Mouse (Mus musculus) adrenal gland, postnatal 36 days (tissue): Measurements from ENCODE around the gene Noxa1. TPM values are rescaled to one million over a fixed set of nuclear protein-coding genes. Genes with fewer than 3 reads are reported as not detected.

Source experiments
- microRNA-seq: library from miRNA; unstranded; fragments of <30 nt; microRNA quantifications from one replicate; pipeline ENCODE4 v1.2.0, GENCODE M21; 2021
- total RNA-seq, 2 experiments: library from RNA; stranded (reverse); gene quantifications; 2 replicates each; pipeline ENCODE4 v1.2.3; 2021

Gene Noxa1
- total RNA-seq, 2 experiments from 2014 or later: not detected

Small RNA genes lying within 50 kb of the gene (microRNA-seq; reads per million reads assigned to microRNA genes)
- gene Gm24328: not detected
- gene Mir7664: not detected

Other genes starting within 250 kb of the Noxa1 start
- 10 to 100 TPM; 52.8 to 57.7 TPM for gene Ehmt1, start 175.5 kb downstream of the Noxa1 start, total RNA-seq
- gene Arrdc1, start 159.9 kb downstream of the Noxa1 start, total RNA-seq: 10 to 100 TPM in 1 of 2 experiments, 1 to 10 TPM in 1; 9.7 to 15.0 TPM
- 10 to 100 TPM; 25.2 to 29.5 TPM for gene Zmynd19, start 145.4 kb downstream of the Noxa1 start, total RNA-seq
- 10 to 100 TPM in 1 of 2 experiments, 1 to 10 TPM in 1; 4.6 to 13.2 TPM for gene Dph7, start 132.7 kb downstream of the Noxa1 start, total RNA-seq
- gene Mrpl41, start 120.1 kb downstream of the Noxa1 start, total RNA-seq: 100 to 1,000 TPM in 1 of 2 experiments, 10 to 100 TPM in 1; 90.9 to 115 TPM
- 10 to 100 TPM; 38.5 to 66.3 TPM for gene Pnpla7, start 119.1 kb downstream of the Noxa1 start, total RNA-seq
- 10 to 100 TPM; 32.8 to 56.4 TPM for gene Nsmf, start 40.8 kb downstream of the Noxa1 start, total RNA-seq
- not detected for gene Entpd8, start 14.8 kb downstream of the Noxa1 start, total RNA-seq
- 1 to 10 TPM; 2.1 to 2.3 TPM for gene Nrarp, start 85.6 kb upstream of the Noxa1 start, total RNA-seq
- gene Tor4a, start 101.7 kb upstream of the Noxa1 start, total RNA-seq: 10 to 100 TPM; 14.0 to 24.8 TPM
- gene Nelfb, start 116.3 kb upstream of the Noxa1 start, total RNA-seq: 10 to 100 TPM; 54.8 to 57.2 TPM
- not detected for gene Stpg3, start 119.5 kb upstream of the Noxa1 start, total RNA-seq
- gene Fam166a, start 123.6 kb upstream of the Noxa1 start, total RNA-seq: not detected
- gene Tubb4b, start 129.6 kb upstream of the Noxa1 start, total RNA-seq: 100 to 1,000 TPM; 291 to 296 TPM
- not detected for gene Slc34a3, start 139.2 kb upstream of the Noxa1 start, total RNA-seq
- gene Rnf224, start 141.6 kb upstream of the Noxa1 start, total RNA-seq: not detected
- gene Rnf208, start 147.1 kb upstream of the Noxa1 start, total RNA-seq: 1 to 10 TPM; 5.8 TPM
- gene Cysrt1, start 147.3 kb upstream of the Noxa1 start, total RNA-seq: not detected
- 1 to 10 TPM; 4.1 to 4.8 TPM for gene AL732309.1, start 151.7 kb upstream of the Noxa1 start, total RNA-seq
- 10 to 100 TPM; 22.6 to 38.8 TPM for gene Tmem203, start 160.3 kb upstream of the Noxa1 start, total RNA-seq
- 1 to 10 TPM; 8.7 to 9.2 TPM for gene Tprn, start 167.5 kb upstream of the Noxa1 start, total RNA-seq
- gene Ssna1, start 177.3 kb upstream of the Noxa1 start, total RNA-seq: 10 to 100 TPM; 43.8 to 45.1 TPM
- gene Anapc2, start 177.3 kb upstream of the Noxa1 start, total RNA-seq: 10 to 100 TPM; 76.5 to 81.3 TPM
- not detected for gene Tmem210, start 193.0 kb upstream of the Noxa1 start, total RNA-seq
- not detected for gene Lrrc26, start 194.8 kb upstream of the Noxa1 start, total RNA-seq
- 1 to 10 TPM; 6.3 to 7.6 TPM for gene Grin1, start 224.0 kb upstream of the Noxa1 start, total RNA-seq
- 10 to 100 TPM; 53.1 to 59.2 TPM for gene Man1b1, start 237.2 kb upstream of the Noxa1 start, total RNA-seq